Mouse (Mus musculus) 416B (cell line): Measurements from ENCODE around the gene Mical2.
A peak's percentile ranks its signal among the peaks of the same experiment; 100 is the strongest.

Source experiments
- DNase-seq: peaks from one replicate; pipeline ENCODE4 v3.0.0; 2011; ENCODE audit warnings: low read depth

Mical2 gene

GRCm38 (mm10) chr7:112362574-112363200 is 137.0 kb downstream of the Mical2 start:
- DNase-seq, result no peak

- DNase-seq, result no peak
Observed at GRCm38 (mm10) chr7:112365864-112366263, 140.2 kb downstream of the Mical2 start.

- DNase-seq, result peak; percentile 73
Observed at GRCm38 (mm10) chr7:112369046-112369445, 143.4 kb downstream of the Mical2 start.

- DNase-seq, result no peak
Observed at GRCm38 (mm10) chr7:112369977-112370376, 144.3 kb downstream of the Mical2 start.

- no peak for DNase-seq
Observed at GRCm38 (mm10) chr7:112371387-112371786, 145.7 kb downstream of the Mical2 start.

- DNase-seq, result no peak
Observed at GRCm38 (mm10) chr7:112374035-112374434, 148.4 kb downstream of the Mical2 start.

- peak; percentile 11 for DNase-seq
Observed at GRCm38 (mm10) chr7:112375062-112375461, 149.4 kb downstream of the Mical2 start.

- DNase-seq, result no peak
Observed at GRCm38 (mm10) chr7:112375900-112376299, 150.2 kb downstream of the Mical2 start.

GRCm38 (mm10) chr7:112376611-112377010 is 151.0 kb downstream of the Mical2 start:
- no peak for DNase-seq

GRCm38 (mm10) chr7:112377314-112377713 is 151.7 kb downstream of the Mical2 start:
- peak; percentile 62 for DNase-seq

- DNase-seq, result no peak
Observed at GRCm38 (mm10) chr7:112378056-112378455, 152.4 kb downstream of the Mical2 start.

GRCm38 (mm10) chr7:112378476-112378875 is 152.8 kb downstream of the Mical2 start:
- no peak for DNase-seq

GRCm38 (mm10) chr7:112386521-112386920 is 160.9 kb downstream of the Mical2 start:
- DNase-seq, result no peak

- DNase-seq, result no peak
Observed at GRCm38 (mm10) chr7:112387876-112388275, 162.2 kb downstream of the Mical2 start.

GRCm38 (mm10) chr7:112388363-112388875 is 162.8 kb downstream of the Mical2 start:
- peak; percentile 8 for DNase-seq

- no peak for DNase-seq
Observed at GRCm38 (mm10) chr7:112389611-112390251, 164.1 kb downstream of the Mical2 start.

GRCm38 (mm10) chr7:112390252-112390936 is 164.7 kb downstream of the Mical2 start:
- DNase-seq, result no peak

GRCm38 (mm10) chr7:112390937-112391605 is 165.4 kb downstream of the Mical2 start:
- no peak for DNase-seq

- no peak for DNase-seq
Observed at GRCm38 (mm10) chr7:112397786-112398185, 172.1 kb downstream of the Mical2 start.

GRCm38 (mm10) chr7:112399425-112400170 is 173.9 kb downstream of the Mical2 start:
- no peak for DNase-seq

- DNase-seq, result peak; percentile 54
Observed at GRCm38 (mm10) chr7:112400175-112400574, 174.5 kb downstream of the Mical2 start.

- no peak for DNase-seq
Observed at GRCm38 (mm10) chr7:112405061-112405460, 179.4 kb downstream of the Mical2 start.
